Mouse (Mus musculus) bone marrow macrophage, adult 2 months (primary cell): ENCODE data around the gene Cadps. TPM values are rescaled to one million over a fixed set of nuclear protein-coding genes. Genes with fewer than 3 reads are reported as not detected.

Experiments used
- H3K27ac ChIP-seq: 2 replicates; pipeline ENCODE4 v1.5.1; 2012; ENCODE audit warnings: low read depth, low read length; ENCODE audit not compliant: insufficient read depth
- H3K4me1 ChIP-seq: 2 replicates; pipeline ENCODE4 v1.6.1; 2012; ENCODE audit warnings: low read length; ENCODE audit not compliant: control insufficient read depth, insufficient read depth
- H3K4me3 ChIP-seq: 2 replicates; pipeline ENCODE4 v1.5.1; 2012; ENCODE audit warnings: mild to moderate bottlenecking, low read length, moderate library complexity; ENCODE audit not compliant: insufficient read depth
- CTCF ChIP-seq: IDR thresholded peaks from 2 replicates; pipeline ENCODE4 v1.5.1; 2012; ENCODE audit warnings: low read depth, mild to moderate bottlenecking, low read length, moderate library complexity
- POLR2A ChIP-seq: IDR thresholded peaks from 2 replicates; pipeline ENCODE4 v1.6.1; 2012; ENCODE audit warnings: mild to moderate bottlenecking, low read depth, low read length, borderline replicate concordance
- polyA plus RNA-seq: library from polyadenylated mRNA; stranded (reverse); fragments of >200 nt; gene quantifications from 2 replicates; pipeline ENCODE4 v1.2.4, GENCODE M21; 2012; ENCODE audit not compliant: missing spikeins, insufficient read depth, insufficient read length

Gene Cadps
- polyA plus RNA-seq, 1 experiment, result not detected

DNA sequence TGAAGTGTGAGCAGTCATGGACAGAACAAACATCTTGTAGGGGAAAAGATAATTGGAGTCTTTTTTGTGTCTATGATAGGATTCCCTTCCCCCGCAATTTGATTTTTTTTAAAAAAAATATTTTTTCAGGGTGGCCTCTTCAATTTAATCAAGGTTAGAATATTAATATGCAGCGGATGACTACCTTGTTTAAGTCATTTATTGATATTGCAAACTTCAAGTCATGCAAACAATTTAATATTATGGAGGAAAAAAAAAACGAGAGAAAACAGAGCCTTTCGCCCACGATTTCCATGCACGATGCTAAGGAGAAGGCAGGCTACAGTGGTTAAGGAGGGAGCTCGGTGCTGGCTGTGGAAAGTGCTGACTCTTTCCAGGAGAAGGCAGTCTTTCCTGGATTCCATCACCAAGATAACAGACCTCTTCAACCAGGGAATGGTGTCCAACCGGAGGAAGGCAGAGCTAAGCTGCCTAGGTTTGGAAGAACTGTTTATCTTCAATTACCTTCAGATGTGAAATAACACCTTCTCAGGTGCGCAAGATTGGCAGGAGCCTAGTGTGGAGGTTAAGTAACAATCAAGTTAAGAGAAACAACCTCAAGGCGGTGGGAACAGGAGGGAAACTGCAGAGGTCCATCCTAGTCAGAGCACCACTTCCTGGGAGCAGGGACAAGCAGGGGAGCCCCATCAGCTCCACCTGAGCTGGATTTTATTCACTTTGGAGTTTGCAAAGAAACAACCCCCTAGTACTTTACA lies 483.9 kb downstream of the Cadps start:
- TF ChIP-seq CTCF, result no peak
- no peak for TF ChIP-seq POLR2A
- Histone ChIP-seq H3K4me3 (no peak overlapping the region), H3K27ac (no peak overlapping the region), H3K4me1 (peaks cover 11% of the 10 kb centered on the region)

- TF ChIP-seq CTCF (no peak), POLR2A (no peak)
- H3K27ac ChIP-seq, result no peak overlapping the region
- H3K4me3 ChIP-seq, result no peak overlapping the region
- peaks cover 8% of the 10 kb centered on the region for H3K4me1 ChIP-seq
These were observed 484.7 kb downstream of the Cadps start for GRCm38 (mm10) chr14:12337998-12338809.

DNA sequence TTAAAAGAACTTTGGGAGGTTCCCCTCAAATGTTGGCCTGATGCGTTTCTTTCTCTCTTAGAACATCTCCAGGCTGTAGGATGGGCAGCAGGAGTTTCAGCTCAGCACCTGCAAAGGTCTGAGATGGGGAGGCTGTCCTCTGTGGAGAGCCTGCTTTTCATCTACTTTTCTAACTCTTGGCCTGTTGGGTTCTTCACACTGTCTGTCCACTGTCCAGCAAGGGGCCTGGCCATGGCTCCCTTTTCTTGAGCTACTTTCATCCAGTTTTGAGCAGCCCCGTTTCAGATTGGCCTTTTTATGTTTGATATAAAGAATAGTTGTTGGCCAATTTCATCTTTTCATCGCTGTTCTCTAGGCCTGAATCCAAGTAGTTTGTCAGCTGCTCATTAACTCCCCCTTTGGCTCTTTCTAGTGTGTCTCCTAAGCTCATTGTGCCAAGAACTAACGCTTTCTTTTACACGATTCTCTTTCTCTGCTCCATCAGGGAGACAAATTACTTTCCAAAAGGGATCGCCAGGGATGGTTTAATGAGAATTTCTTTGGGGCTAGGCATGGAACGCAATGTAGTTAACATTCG lies 485.4 kb downstream of the Cadps start:
- TF ChIP-seq POLR2A, result no peak
- no peak for TF ChIP-seq CTCF
- Histone ChIP-seq H3K27ac (no peak overlapping the region), H3K4me3 (no peak overlapping the region), H3K4me1 (peaks cover 8% of the 10 kb centered on the region)

- TF ChIP-seq CTCF (no peak), POLR2A (no peak)
- Histone ChIP-seq H3K4me3 (no peak overlapping the region), H3K4me1 (no peaks in the 10 kb centered on the region), H3K27ac (no peak overlapping the region)
These were observed 488.0 kb downstream of the Cadps start for GRCm38 (mm10) chr14:12334925-12335324.

DNA sequence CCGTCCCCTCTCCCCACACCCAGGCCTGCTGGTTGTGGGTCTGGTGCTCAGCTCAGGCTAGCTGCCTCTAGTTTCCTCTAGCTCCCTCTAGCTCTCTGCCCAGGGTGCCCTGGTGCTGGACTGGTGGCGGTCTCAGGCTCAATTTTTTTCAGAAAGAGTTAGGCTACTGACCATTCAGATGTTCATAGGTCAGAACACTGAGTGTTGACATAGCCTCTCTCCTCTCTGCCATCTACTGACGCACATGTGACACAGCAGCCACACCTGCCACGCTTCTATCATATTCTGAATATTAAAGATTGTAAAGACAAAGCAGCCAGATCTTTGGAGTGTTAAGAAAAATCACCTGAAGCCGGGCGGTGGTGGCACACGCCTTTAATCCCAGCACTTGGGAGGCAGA lies 489.3 kb downstream of the Cadps start:
- Histone ChIP-seq H3K4me1 (no peaks in the 10 kb centered on the region), H3K4me3 (no peak overlapping the region), H3K27ac (no peak overlapping the region)
- no peak for TF ChIP-seq CTCF
